Mouse (Mus musculus) large intestine, adult 2 months (tissue): ENCODE data around the gene Epop. TPM values are rescaled to one million over a fixed set of nuclear protein-coding genes. Genes with fewer than 3 reads are reported as not detected.

ENCODE experiments used
- DNase-seq: peaks from one replicate; pipeline ENCODE4 v3.0.0-alpha.2; 2012; ENCODE audit warnings: low read depth, low spot score
- WGBS: fragments of 180-500 bp; shearing (Covaris S2); methylation state at CpG from one replicate; pipeline ENCODE4 v1.1.7; 2018; 5-methylcytosine and 5-hydroxymethylcytosine counted together
- polyA plus RNA-seq: library from polyadenylated mRNA; depleted of rRNA; stranded (reverse); fragments of >200 nt; gene quantifications from 2 replicates; pipeline ENCODE4 v1.2.3, GENCODE M21; 2012

Epop gene
- polyA plus RNA-seq, 1 experiment, result 1.5 TPM

GRCm38 (mm10) chr11:97631938-97632337 lies 2.4 kb upstream of the Epop start:
- no peak for DNase-seq
- WGBS, result 5% methylated on average over 12 of the region's 12 CpGs

- DNase-seq, result no peak
- WGBS, result 22% methylated on average over 5 of the region's 5 CpGs
Observed at GRCm38 (mm10) chr11:97631500-97631899, 2.0 kb upstream of the Epop start.

GRCm38 (mm10) chr11:97631046-97631445 lies 1.5 kb upstream of the Epop start:
- no peak for DNase-seq
- WGBS, result 27% methylated on average over 2 of the region's 2 CpGs

- no peak for DNase-seq
- 2% methylated on average over 106 of the region's 106 CpGs for WGBS
Observed at GRCm38 (mm10) chr11:97628568-97629518, 659 bp downstream of the Epop start.

- 4% methylated on average over 28 of the region's 28 CpGs for WGBS
Observed at GRCm38 (mm10) chr11:97628303-97628567, 1.3 kb downstream of the Epop start.

GRCm38 (mm10) chr11:97627556-97628302 lies 1.8 kb downstream of the Epop start:
- no peak for DNase-seq
- WGBS, result 26% methylated on average over 30 of the region's 30 CpGs

More at GRCm38 (mm10) chr11:97628303-97628567, 1.3 kb downstream of the Epop start:
- DNase-seq, result no peak

- no peak for DNase-seq
- WGBS, result 41% methylated on average over 10 of the region's 10 CpGs
Observed at GRCm38 (mm10) chr11:97626850-97627249, 2.7 kb downstream of the Epop start.

- WGBS, result 32% methylated on average over 13 of the region's 13 CpGs
- DNase-seq, result no peak
Observed at GRCm38 (mm10) chr11:97626431-97626830, 3.1 kb downstream of the Epop start.

GRCm38 (mm10) chr11:97625551-97625950 lies 4.0 kb downstream of the Epop start:
- DNase-seq, result no peak
- WGBS, result 80% methylated on average over 5 of the region's 5 CpGs

- DNase-seq, result no peak
- 41% methylated on average over 9 of the region's 9 CpGs for WGBS
Observed at GRCm38 (mm10) chr11:97623166-97623565, 6.3 kb downstream of the Epop start.

GRCm38 (mm10) chr11:97622440-97622839 lies 7.1 kb downstream of the Epop start:
- no peak for DNase-seq
- 4% methylated on average over 6 of the region's 6 CpGs for WGBS

- no peak for DNase-seq
- 62% methylated on average over 5 of the region's 5 CpGs for WGBS
Observed at GRCm38 (mm10) chr11:97619391-97619795, 10.1 kb downstream of the Epop start.

GRCm38 (mm10) chr11:97618368-97618767 lies 11.1 kb downstream of the Epop start:
- WGBS, result 26% methylated on average over 11 of the region's 11 CpGs
- no peak for DNase-seq

- 80% methylated on average over 4 of the region's 4 CpGs for WGBS
Observed at GRCm38 (mm10) chr11:97615276-97615675, 14.2 kb downstream of the Epop start.

GRCm38 (mm10) chr11:97611076-97611475 lies 18.4 kb downstream of the Epop start:
- no peak for DNase-seq

More at GRCm38 (mm10) chr11:97615276-97615675, 14.2 kb downstream of the Epop start:
- no peak for DNase-seq

GRCm38 (mm10) chr11:97609743-97610142 lies 19.8 kb downstream of the Epop start:
- DNase-seq, result no peak
- WGBS, result 73% methylated on average over 13 of the region's 13 CpGs

More at GRCm38 (mm10) chr11:97611076-97611475, 18.4 kb downstream of the Epop start:
- WGBS, result 23% methylated on average over 8 of the region's 8 CpGs

- no peak for DNase-seq
- WGBS, result 57% methylated on average over 4 of the region's 4 CpGs
Observed at GRCm38 (mm10) chr11:97608933-97609332, 20.6 kb downstream of the Epop start.

GRCm38 (mm10) chr11:97607056-97607725 lies 22.3 kb downstream of the Epop start:
- WGBS, result 95% methylated on average over 8 of the region's 8 CpGs
- no peak for DNase-seq

GRCm38 (mm10) chr11:97603891-97604290 lies 25.6 kb downstream of the Epop start:
- no peak for DNase-seq
- 20% methylated on average over 10 of the region's 10 CpGs for WGBS

GRCm38 (mm10) chr11:97602223-97602622 lies 27.3 kb downstream of the Epop start:
- 30% methylated on average over 6 of the region's 6 CpGs for WGBS
- DNase-seq, result no peak
